Mouse (Mus musculus): ENCODE data around the gene Trim33. TPM values are rescaled to one million over a fixed set of nuclear protein-coding genes. Genes with fewer than 3 reads are reported as not detected.

Trim33 gene
- polyA plus RNA-seq, 1 experiment from 2014 or later, result 15.8 TPM

DNA sequence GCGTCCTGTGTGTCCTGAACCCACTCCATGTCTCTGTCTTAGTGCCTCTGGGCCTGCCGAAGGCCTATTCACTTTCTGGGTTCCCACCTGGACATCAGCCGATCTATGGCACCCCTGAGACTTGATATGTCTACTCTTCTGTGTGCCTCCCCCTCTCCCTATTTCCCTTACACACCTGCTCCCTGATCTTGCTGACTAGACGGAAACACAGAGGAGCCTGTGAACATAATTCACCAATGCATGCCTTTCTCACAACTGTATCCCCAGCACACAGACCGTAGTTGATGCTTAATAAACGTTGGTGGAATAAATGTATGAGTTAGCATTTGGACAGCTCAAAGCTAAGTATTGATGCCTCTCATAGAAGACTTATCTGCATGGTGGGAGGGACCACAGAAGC is 121.7 kb downstream of the Trim33 start:
- Histone ChIP-seq H3K9ac (ENCODE audit: low read depth, low read length) (no peak overlapping the region), H3K27ac (ENCODE audit: low read depth, low read length) (no peak overlapping the region), H3K4me2 (no peak overlapping the region), H3K4me1 (ENCODE audit: control insufficient read depth, insufficient read depth, low read length) (no peaks in the 10 kb centered on the region), H3K36me3 (ENCODE audit: control insufficient read depth, insufficient read depth, low read length) (no peaks in the 10 kb centered on the region), H3K27me3 (ENCODE audit: control insufficient read depth, insufficient read depth, low read length) (no peaks in the 10 kb centered on the region), H3K9me3 (replicated peaks; ENCODE audit: control insufficient read depth, low read length) (no peaks in the 10 kb centered on the region), H3K4me3 (ENCODE audit: low read depth, low read length) (no peak overlapping the region)
- WGBS (ENCODE audit: insufficient replicate concordance), result 82% methylated on average over 6 of the region's 6 CpGs
- no peak for ATAC-seq (replicated peaks; ENCODE audit: insufficient number of reproducible peaks, low FRiP score, low TSS enrichment)

DNA sequence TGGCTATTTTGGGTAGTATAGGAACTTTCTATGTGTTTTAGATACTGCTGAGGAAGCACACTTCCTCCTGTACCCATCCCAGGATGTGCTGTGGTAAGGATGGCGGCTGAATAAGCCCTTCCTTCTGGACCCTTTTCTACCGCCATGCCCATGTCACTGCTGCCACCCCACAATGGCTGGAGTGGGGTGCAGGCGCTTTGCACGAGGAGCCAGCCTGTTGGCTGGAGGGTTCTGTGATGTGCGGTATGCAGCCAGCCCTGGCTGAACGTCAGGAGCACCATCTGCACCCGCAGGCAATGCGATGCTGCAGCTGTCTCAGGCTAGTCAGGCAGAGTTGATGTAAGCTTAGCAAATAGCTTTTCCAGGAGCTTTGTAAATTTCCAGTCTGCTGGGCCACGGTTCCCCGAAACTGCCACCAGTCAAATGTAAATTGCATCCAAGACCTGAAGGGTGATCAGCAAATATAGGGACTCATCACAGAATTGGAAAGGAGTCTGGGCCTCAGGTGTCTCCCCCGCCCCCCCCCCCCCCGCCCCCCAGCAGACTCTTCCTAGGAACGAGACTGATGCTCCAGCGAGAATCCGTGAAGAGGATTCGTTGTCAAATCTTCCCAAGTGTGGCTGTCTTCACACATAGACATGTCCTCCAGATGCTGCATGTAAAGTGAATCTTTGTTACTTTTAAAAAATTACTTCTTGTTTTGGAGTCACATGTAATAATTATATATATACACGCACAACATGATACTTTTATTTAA is 122.4 kb downstream of the Trim33 start:
- H3K36me3 ChIP-seq (ENCODE audit: control insufficient read depth, insufficient read depth, low read length), result no peaks in the 10 kb centered on the region
- H3K27me3 ChIP-seq (ENCODE audit: control insufficient read depth, insufficient read depth, low read length), result no peaks in the 10 kb centered on the region
- no peak for ATAC-seq (replicated peaks; ENCODE audit: insufficient number of reproducible peaks, low FRiP score, low TSS enrichment)
- no peak overlapping the region for H3K27ac ChIP-seq (ENCODE audit: low read depth, low read length)
- H3K9me3 ChIP-seq (replicated peaks; ENCODE audit: control insufficient read depth, low read length), result no peaks in the 10 kb centered on the region
- 51% methylated on average over 17 of the region's 17 CpGs for WGBS (ENCODE audit: insufficient replicate concordance)
- H3K4me2 ChIP-seq, result no peak overlapping the region
- no peak overlapping the region for H3K9ac ChIP-seq (ENCODE audit: low read depth, low read length)
- H3K4me3 ChIP-seq (ENCODE audit: low read depth, low read length), result no peak overlapping the region
- no peaks in the 10 kb centered on the region for H3K4me1 ChIP-seq (ENCODE audit: control insufficient read depth, insufficient read depth, low read length)

DNA sequence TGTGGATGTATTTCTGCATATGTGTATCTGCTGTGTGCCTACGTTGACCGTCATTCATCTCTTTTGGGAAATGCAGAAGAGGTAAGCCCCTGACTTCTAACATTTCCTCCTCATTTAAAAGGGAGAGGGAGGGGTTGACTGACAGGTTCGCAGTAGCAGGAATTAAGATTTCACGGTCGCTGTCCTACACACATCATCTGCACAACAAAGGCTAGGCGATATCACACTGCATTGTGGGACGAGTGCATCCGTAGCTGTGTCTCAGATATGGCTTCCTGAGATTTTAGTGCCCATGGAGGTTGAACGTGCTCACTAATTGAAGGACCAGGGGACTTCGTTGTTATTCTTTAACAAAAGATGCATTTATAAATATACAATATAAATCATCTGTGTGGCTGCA is 123.1 kb downstream of the Trim33 start:
- 0 out of 2 replicates have a peak, but pooled peaks cover 2% of the 10 kb centered on the region for H3K4me1 ChIP-seq (ENCODE audit: control insufficient read depth, insufficient read depth, low read length)
- ATAC-seq (replicated peaks; ENCODE audit: insufficient number of reproducible peaks, low FRiP score, low TSS enrichment), result no peak
- no peaks in the 10 kb centered on the region for H3K27me3 ChIP-seq (ENCODE audit: control insufficient read depth, insufficient read depth, low read length)
- 58% methylated on average over 10 of the region's 10 CpGs for WGBS (ENCODE audit: insufficient replicate concordance)
- no peak overlapping the region for H3K9ac ChIP-seq (ENCODE audit: low read depth, low read length)
- no peaks in the 10 kb centered on the region for H3K36me3 ChIP-seq (ENCODE audit: control insufficient read depth, insufficient read depth, low read length)
- no peak overlapping the region for H3K4me3 ChIP-seq (ENCODE audit: low read depth, low read length)
- no peak overlapping the region for H3K4me2 ChIP-seq
- H3K9me3 ChIP-seq (replicated peaks; ENCODE audit: control insufficient read depth, low read length), result no peaks in the 10 kb centered on the region
- no peak overlapping the region for H3K27ac ChIP-seq (ENCODE audit: low read depth, low read length)

DNA sequence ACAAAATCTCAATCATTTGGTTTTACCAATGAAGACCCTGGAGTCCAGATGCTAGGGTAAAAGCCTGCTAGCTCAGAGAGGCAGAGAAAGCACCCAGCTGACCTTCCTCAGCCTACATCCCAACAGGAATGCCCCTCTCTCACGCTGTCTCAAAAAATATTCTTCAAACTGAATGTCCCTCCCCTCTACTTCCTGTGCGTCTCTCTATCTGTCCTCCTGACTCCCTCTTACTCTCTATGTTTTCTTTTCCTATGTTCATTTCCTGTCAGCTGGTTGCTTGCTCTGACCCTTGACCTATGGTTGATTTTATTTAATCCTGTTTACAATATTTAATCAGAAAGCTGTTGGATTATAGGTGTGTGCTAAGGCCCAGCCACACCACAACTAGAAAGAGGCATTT is 126.0 kb downstream of the Trim33 start:
- no peaks in the 10 kb centered on the region for H3K27me3 ChIP-seq (ENCODE audit: control insufficient read depth, insufficient read depth, low read length)
- no peak for ATAC-seq (replicated peaks; ENCODE audit: insufficient number of reproducible peaks, low FRiP score, low TSS enrichment)
- H3K9me3 ChIP-seq (replicated peaks; ENCODE audit: control insufficient read depth, low read length), result no peaks in the 10 kb centered on the region
- no peak overlapping the region for H3K27ac ChIP-seq (ENCODE audit: low read depth, low read length)
- 40% methylated on average over 2 of the region's 2 CpGs for WGBS (ENCODE audit: insufficient replicate concordance)
- no peak overlapping the region for H3K9ac ChIP-seq (ENCODE audit: low read depth, low read length)
- H3K36me3 ChIP-seq (ENCODE audit: control insufficient read depth, insufficient read depth, low read length), result no peaks in the 10 kb centered on the region
- H3K4me3 ChIP-seq (ENCODE audit: low read depth, low read length), result no peak overlapping the region
- H3K4me1 ChIP-seq (ENCODE audit: control insufficient read depth, insufficient read depth, low read length), result 0 out of 2 replicates have a peak, but pooled peaks cover 2% of the 10 kb centered on the region
- no peak overlapping the region for H3K4me2 ChIP-seq

DNA sequence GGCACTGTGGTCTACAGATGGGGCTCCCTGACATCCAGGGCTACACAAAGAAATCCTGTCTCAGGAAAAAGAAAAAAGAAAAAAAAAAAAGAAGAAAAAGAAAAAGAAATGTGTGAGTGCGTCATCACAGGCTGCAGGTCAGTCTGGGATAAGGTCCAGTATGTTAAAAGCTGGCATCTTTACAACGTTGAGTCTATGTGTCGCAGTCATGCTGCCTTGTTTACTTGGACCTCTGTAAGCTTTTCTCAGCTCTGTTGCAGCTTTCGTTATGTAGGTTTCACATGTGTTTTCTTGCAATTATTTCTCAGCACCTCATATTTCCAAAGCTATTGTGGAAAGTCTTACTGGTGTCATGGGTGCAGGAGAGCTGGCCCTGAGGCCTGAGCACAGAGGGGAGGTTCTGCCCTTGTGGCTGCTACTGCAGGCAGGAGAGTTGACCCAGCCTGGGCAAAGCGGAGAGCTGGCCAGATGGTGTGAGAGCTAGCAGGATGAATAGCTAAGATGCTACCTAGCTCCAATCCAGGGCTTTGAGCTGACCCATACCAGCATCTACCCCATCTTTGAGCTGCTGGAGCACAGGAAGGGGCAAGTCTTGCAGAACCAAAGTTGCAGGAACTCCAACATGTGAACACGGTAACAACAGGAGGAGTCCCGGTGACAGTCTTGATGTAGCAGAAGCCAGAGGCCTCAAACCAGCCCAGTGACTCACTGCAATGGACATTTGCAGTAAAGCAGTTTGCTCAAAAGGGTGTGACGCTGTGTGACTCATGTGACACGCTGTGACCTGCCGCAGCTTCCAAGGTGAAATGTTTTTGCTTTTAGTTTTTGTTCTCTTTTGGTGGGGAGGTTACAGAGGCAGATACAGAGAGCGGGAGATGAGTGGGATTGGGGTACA is 127.0 kb downstream of the Trim33 start:
- Histone ChIP-seq H3K36me3 (ENCODE audit: control insufficient read depth, insufficient read depth, low read length) (no peaks in the 10 kb centered on the region), H3K27me3 (ENCODE audit: control insufficient read depth, insufficient read depth, low read length) (no peaks in the 10 kb centered on the region), H3K4me3 (ENCODE audit: low read depth, low read length) (no peak overlapping the region), H3K9ac (ENCODE audit: low read depth, low read length) (no peak overlapping the region), H3K27ac (ENCODE audit: low read depth, low read length) (no peak overlapping the region), H3K4me2 (no peak overlapping the region), H3K4me1 (ENCODE audit: control insufficient read depth, insufficient read depth, low read length) (0 out of 2 replicates have a peak, but pooled peaks cover 2% of the 10 kb centered on the region), H3K9me3 (replicated peaks; ENCODE audit: control insufficient read depth, low read length) (no peaks in the 10 kb centered on the region)
- 77% methylated on average over 11 of the region's 11 CpGs for WGBS (ENCODE audit: insufficient replicate concordance)
- ATAC-seq (replicated peaks; ENCODE audit: insufficient number of reproducible peaks, low FRiP score, low TSS enrichment), result no peak

Other genes starting within 250 kb of the Trim33 start
- gene Nras, start 221.0 kb upstream of the Trim33 start, polyA plus RNA-seq (2014; fragmentation: Nextera tagmentation; extraction: Ambion mirVana), result 99.1 and 101 TPM in 2 replicates
- gene Ampd1, start 205.3 kb upstream of the Trim33 start, polyA plus RNA-seq (2014; fragmentation: Nextera tagmentation; extraction: Ambion mirVana), result 0.62 TPM in 1 of 2 replicates, not detected in the other
- 5.0 TPM in 2 replicates for gene Dennd2c, start 176.7 kb upstream of the Trim33 start, polyA plus RNA-seq (2014; fragmentation: Nextera tagmentation; extraction: Ambion mirVana)
- gene Bcas2, start 107.6 kb upstream of the Trim33 start, polyA plus RNA-seq (2014; fragmentation: Nextera tagmentation; extraction: Ambion mirVana), result 141 and 157 TPM in 2 replicates

Data from heart, embryonic 11.5 days (tissue).